Mouse (Mus musculus) fat pad, adult 2 months (tissue): ENCODE data around the gene Vmn2r115.
"Not testable (repeated sequence)": the region's sequence is repeated elsewhere in the genome, so short reads cannot be mapped to it uniquely, and the experiment has no call there.

ENCODE experiments used
- DNase-seq: peaks from one replicate; pipeline ENCODE4 v3.0.0-alpha.2; 2011; ENCODE audit warnings: low read depth, low spot score; ENCODE audit errors: extremely low read depth

The Vmn2r115 gene

GRCm38 (mm10) chr17:23343441-23343840 lies at the start of gene Vmn2r115:
TSS of gene Vmn2r115 (plus strand) at chr17:23343741.
- DNase-seq = not testable (repeated sequence)

GRCm38 (mm10) chr17:23312437-23312836 lies 31.1 kb upstream of the Vmn2r115 start, which contains the start of gene Vmn2r114:
TSS of gene Vmn2r114 (minus strand) at chr17:23312537.
- DNase-seq = not testable (repeated sequence)

GRCm38 (mm10) chr17:23330657-23331056 lies 12.9 kb upstream of the Vmn2r115 start:
- no peak for DNase-seq

GRCm38 (mm10) chr17:23351644-23352043 lies 8.1 kb downstream of the Vmn2r115 start:
- DNase-seq = no peak

GRCm38 (mm10) chr17:23384304-23384703 lies 40.8 kb downstream of the Vmn2r115 start, which contains the start of gene Vmn2r116:
TSS of gene Vmn2r116 (plus strand) at chr17:23384604.
- not testable (repeated sequence) for DNase-seq
